Mouse (Mus musculus): ENCODE data around the gene Prr12.

GRCm38 (mm10) chr7:44986192-44986878 lies 66.3 kb downstream of the Prr12 start, which contains the start of gene Prmt1:
- TF ChIP-seq POLR2A (IDR thresholded peaks at IDR 0.05; ENCODE audit: borderline replicate concordance, extremely low read depth, low read depth, low read length) (peak; percentile 77), CTCF (IDR thresholded peaks at IDR 0.05; ENCODE audit: insufficient read depth, low read length) (no peak)

Data from lung, adult 2 months (tissue).